Comparison of ENCODE assay signal across 10 mouse cellular contexts in genomic region chr2:158615161-158615680, GRCm38 (mm10). TPM values are rescaled to one million over a fixed set of nuclear protein-coding genes. Genes with fewer than 3 reads are reported as not detected.
DNase-seq lines count a peak whose midpoint lies in the region; ATAC-seq lines count a peak whose summit lies in the region.
"Had no signal": no experiment of that assay in that cellular context is flagged by ENCODE, and none has a peak within 500 bp of the region (broad histone marks: within the 10 kb centered on the region; RNA-seq: fewer than 3 reads in every experiment).

No protein-coding gene starts in this region.

- 3% methylated on average over 24 of the region's 24 CpGs for WGBS in heart, embryonic 11.5 days (ENCODE audit: insufficient replicate concordance)
- 2% methylated on average over 24 of the region's 24 CpGs for WGBS in forebrain, embryonic 10.5 days
- WGBS in limb, embryonic 11.5 days, result 2% methylated on average over 24 of the region's 24 CpGs
- WGBS in midbrain, embryonic 16.5 days, result 1% methylated on average over 24 of the region's 24 CpGs
- WGBS in intestine, embryonic 15.5 days, result 1% methylated on average over 23 of the region's 24 CpGs

- ATAC-seq in heart, embryonic 11.5 days (replicated peaks; ENCODE audit: insufficient number of reproducible peaks, low FRiP score, low TSS enrichment), result no peak
- ATAC-seq in limb, embryonic 11.5 days (ENCODE audit: insufficient number of reproducible peaks, low FRiP score, low TSS enrichment, low read depth), result no peak
- ATAC-seq in midbrain, embryonic 16.5 days, result no peak
- no peak for ATAC-seq in erythroid progenitor cell, adult 5-6 weeks (replicated peaks; ENCODE audit: low FRiP score, poor library complexity, severe bottlenecking)
- ATAC-seq in intestine, embryonic 15.5 days, result no peak

- peak overlapping the region; percentile 25 for H3K4me3 ChIP-seq in heart, embryonic 11.5 days (ENCODE audit: low read depth, low read length)
- H3K4me3 ChIP-seq in forebrain, embryonic 10.5 days, result peak overlapping the region; percentile 30; the same call in 1 of the 2 replicates
- H3K4me3 ChIP-seq in limb, embryonic 11.5 days (ENCODE audit: low read depth, low read length), result no peak overlapping the region
- H3K4me3 ChIP-seq in midbrain, embryonic 16.5 days (ENCODE audit: low read depth, low read length), result peak overlapping the region; percentile 53
- no peak overlapping the region for H3K4me3 ChIP-seq in intestine, embryonic 15.5 days (replicated peaks)

- no peaks in the 10 kb centered on the region for H3K9me3 ChIP-seq in heart, embryonic 11.5 days (replicated peaks; ENCODE audit: control insufficient read depth, low read length)
- no peaks in the 10 kb centered on the region for H3K9me3 ChIP-seq in forebrain, embryonic 10.5 days
- H3K9me3 ChIP-seq in limb, embryonic 11.5 days (ENCODE audit: control insufficient read depth, low read length), result no peaks in the 10 kb centered on the region
- no peaks in the 10 kb centered on the region for H3K9me3 ChIP-seq in midbrain, embryonic 16.5 days (replicated peaks; ENCODE audit: control insufficient read depth, low read length, poor library complexity, severe bottlenecking)
- no peaks in the 10 kb centered on the region for H3K9me3 ChIP-seq in intestine, embryonic 15.5 days

- H3K9ac ChIP-seq in heart, embryonic 11.5 days (ENCODE audit: low read depth, low read length), result no peak overlapping the region
- no peak overlapping the region for H3K9ac ChIP-seq in limb, embryonic 11.5 days (ENCODE audit: low read length)
- peak overlapping the region; percentile 56 for H3K9ac ChIP-seq in midbrain, embryonic 16.5 days (ENCODE audit: low read depth, low read length)
- H3K9ac ChIP-seq in intestine, embryonic 15.5 days, result no peak overlapping the region

- H3K4me1 ChIP-seq in heart, embryonic 11.5 days (ENCODE audit: control insufficient read depth, insufficient read depth, low read length), result peaks cover 8% of the 10 kb centered on the region; the same call in 1 of the 2 replicates
- peaks cover 51% of the 10 kb centered on the region for H3K4me1 ChIP-seq in forebrain, embryonic 10.5 days
- H3K4me1 ChIP-seq in limb, embryonic 11.5 days (ENCODE audit: control insufficient read depth, insufficient read depth, low read length), result peaks cover 10% of the 10 kb centered on the region; the same call in 1 of the 2 replicates
- no peaks in the 10 kb centered on the region; the same call in 1 of the 2 replicates for H3K4me1 ChIP-seq in midbrain, embryonic 16.5 days (ENCODE audit: control insufficient read depth, insufficient read depth, low read length)
- H3K4me1 ChIP-seq in intestine, embryonic 15.5 days (replicated peaks), result peaks cover 15% of the 10 kb centered on the region

- no peak overlapping the region for H3K27ac ChIP-seq in heart, embryonic 11.5 days (ENCODE audit: low read depth, low read length)
- no peak overlapping the region for H3K27ac ChIP-seq in forebrain, embryonic 10.5 days
- H3K27ac ChIP-seq in limb, embryonic 11.5 days (replicated peaks; ENCODE audit: low read depth, low read length), result no peak overlapping the region
- peak overlapping the region; percentile 51; the same call in 1 of the 2 replicates for H3K27ac ChIP-seq in midbrain, embryonic 16.5 days (ENCODE audit: low read length)
- H3K27ac ChIP-seq in intestine, embryonic 15.5 days, result no peak overlapping the region

- H3K27me3 ChIP-seq in heart, embryonic 11.5 days (ENCODE audit: control insufficient read depth, insufficient read depth, low read length), result peaks cover 95% of the 10 kb centered on the region
- H3K27me3 ChIP-seq in forebrain, embryonic 10.5 days (ENCODE audit: poor library complexity, severe bottlenecking), result peaks cover 100% of the 10 kb centered on the region
- peaks cover 93% of the 10 kb centered on the region for H3K27me3 ChIP-seq in limb, embryonic 11.5 days (ENCODE audit: control insufficient read depth, insufficient read depth, low read length)
- peaks cover 26% of the 10 kb centered on the region for H3K27me3 ChIP-seq in midbrain, embryonic 16.5 days (ENCODE audit: control insufficient read depth, insufficient read depth, low read depth, low read length)
- H3K27me3 ChIP-seq in intestine, embryonic 15.5 days (replicated peaks), result peaks cover 97% of the 10 kb centered on the region

- H3K36me3 ChIP-seq in heart, embryonic 11.5 days (ENCODE audit: control insufficient read depth, insufficient read depth, low read length), result no peaks in the 10 kb centered on the region
- H3K36me3 ChIP-seq in forebrain, embryonic 10.5 days (replicated peaks), result no peaks in the 10 kb centered on the region
- H3K36me3 ChIP-seq in limb, embryonic 11.5 days (ENCODE audit: control insufficient read depth, insufficient read depth, low read length), result no peaks in the 10 kb centered on the region
- no peaks in the 10 kb centered on the region for H3K36me3 ChIP-seq in midbrain, embryonic 16.5 days (ENCODE audit: control insufficient read depth, insufficient read depth, low read length)
- no peaks in the 10 kb centered on the region for H3K36me3 ChIP-seq in intestine, embryonic 15.5 days

- DNase-seq in heart, adult 8-10 months (ENCODE audit: low spot score), result no peak
- no peak for DNase-seq in forebrain, embryonic 10.5 days (ENCODE audit: extremely low spot score, low spot score)
- peak; percentile 34 for DNase-seq in limb, embryonic 11.5 days (ENCODE audit: low spot score)
- DNase-seq in spleen, postnatal 36 days (ENCODE audit: low spot score in 2 of 2), result no peak
- DNase-seq: kidney, adult 9 months had no signal

- H3K4me2 ChIP-seq in heart, embryonic 11.5 days, result peak overlapping the region; percentile 48
- H3K4me2 ChIP-seq in limb, embryonic 11.5 days (ENCODE audit: low read depth, severe bottlenecking), result no peak overlapping the region
- peak overlapping the region; percentile 54 for H3K4me2 ChIP-seq in midbrain, embryonic 16.5 days (ENCODE audit: low read length)
- H3K4me2 ChIP-seq in intestine, embryonic 15.5 days (replicated peaks), result no peak overlapping the region

RNA-seq across cellular contexts. Expression of gene Slc32a1, which starts 4.7 kb away (rescaled TPM):
- 0.07 and 0.10 TPM in 2 replicates for polyA plus RNA-seq in heart, embryonic 11.5 days (2014; fragmentation: Nextera tagmentation; extraction: Ambion mirVana)
- not detected for total RNA-seq in heart, adult 8-10 months (2022)
- polyA plus RNA-seq in forebrain, embryonic 10.5 days (2016; fragmentation: Nextera tagmentation; extraction: Ambion mirVana), result 0.14 and 0.47 TPM in 2 replicates
- polyA plus RNA-seq in limb, embryonic 11.5 days (2014; fragmentation: Nextera tagmentation; extraction: Ambion mirVana), result not detected in 2 replicates
- 8.2 and 8.6 TPM in 2 replicates for polyA plus RNA-seq in midbrain, embryonic 16.5 days (2015; fragmentation: Nextera tagmentation; extraction: Ambion mirVana)
- not detected in 2 replicates for total RNA-seq in erythroid progenitor cell, adult 5-6 weeks (2015; ENCODE audit: low replicate concordance)
- not detected in 2 replicates for total RNA-seq in erythroid progenitor cell, adult 5-6 weeks (2017; ENCODE audit: low replicate concordance)
- not detected in 2 replicates for polyA plus RNA-seq in intestine, embryonic 15.5 days (2015; fragmentation: Nextera tagmentation; extraction: Ambion mirVana)
- total RNA-seq: liver, adult 2 months had no signal
- polyA plus RNA-seq: liver, adult 2 months had no signal

RNA-seq across cellular contexts. Expression of gene Actr5, which starts 9.5 kb away (rescaled TPM):
- polyA plus RNA-seq in heart, embryonic 11.5 days (2014; fragmentation: Nextera tagmentation; extraction: Ambion mirVana), result 8.7 and 8.8 TPM in 2 replicates
- total RNA-seq in heart, adult 8-10 months (2022), result 1 to 10 TPM; 5.0 to 6.4 (median 6.3) TPM
- polyA plus RNA-seq in forebrain, embryonic 10.5 days (2016; fragmentation: Nextera tagmentation; extraction: Ambion mirVana), result 14.1 and 17.0 TPM in 2 replicates
- polyA plus RNA-seq in limb, embryonic 11.5 days (2014; fragmentation: Nextera tagmentation; extraction: Ambion mirVana), result 16.4 and 20.6 TPM in 2 replicates
- 8.9 and 9.5 TPM in 2 replicates for polyA plus RNA-seq in midbrain, embryonic 16.5 days (2015; fragmentation: Nextera tagmentation; extraction: Ambion mirVana)
- total RNA-seq in erythroid progenitor cell, adult 5-6 weeks (2015; ENCODE audit: low replicate concordance), result 0.84 and 7.2 TPM in 2 replicates
- 4.2 and 6.2 TPM in 2 replicates for total RNA-seq in erythroid progenitor cell, adult 5-6 weeks (2017; ENCODE audit: low replicate concordance)
- 9.3 and 9.4 TPM in 2 replicates for polyA plus RNA-seq in intestine, embryonic 15.5 days (2015; fragmentation: Nextera tagmentation; extraction: Ambion mirVana)

RNA-seq across cellular contexts. Expression of gene Ppp1r16b, which starts 50.0 kb away (rescaled TPM):
- 4.5 TPM in 2 replicates for polyA plus RNA-seq in heart, embryonic 11.5 days (2014; fragmentation: Nextera tagmentation; extraction: Ambion mirVana)
- total RNA-seq in heart, adult 8-10 months (2022), result 10 to 100 TPM in 2 of 4 experiments, 1 to 10 TPM in 2; 7.8 to 12.3 (median 10.1) TPM
- polyA plus RNA-seq in forebrain, embryonic 10.5 days (2016; fragmentation: Nextera tagmentation; extraction: Ambion mirVana), result 2.2 and 2.3 TPM in 2 replicates
- 4.1 and 4.6 TPM in 2 replicates for polyA plus RNA-seq in limb, embryonic 11.5 days (2014; fragmentation: Nextera tagmentation; extraction: Ambion mirVana)
- 22.0 and 27.7 TPM in 2 replicates for polyA plus RNA-seq in midbrain, embryonic 16.5 days (2015; fragmentation: Nextera tagmentation; extraction: Ambion mirVana)
- 1.4 and 2.5 TPM in 2 replicates for total RNA-seq in erythroid progenitor cell, adult 5-6 weeks (2015; ENCODE audit: low replicate concordance)
- 1.7 and 2.3 TPM in 2 replicates for total RNA-seq in erythroid progenitor cell, adult 5-6 weeks (2017; ENCODE audit: low replicate concordance)
- polyA plus RNA-seq in intestine, embryonic 15.5 days (2015; fragmentation: Nextera tagmentation; extraction: Ambion mirVana), result 4.1 and 4.2 TPM in 2 replicates

Comparison
In these comparisons a context has a peak if more than half of its experiments do, and no peak if none do; other contexts are left out.
1. H3K4me2 ChIP-seq: peak in heart, embryonic 11.5 days (single experiment) and midbrain, embryonic 16.5 days (single experiment); none in limb, embryonic 11.5 days (single experiment) and intestine, embryonic 15.5 days (single experiment).
2. H3K4me3 ChIP-seq: peak in heart, embryonic 11.5 days (single experiment), forebrain, embryonic 10.5 days (single experiment) and midbrain, embryonic 16.5 days (single experiment); none in limb, embryonic 11.5 days (single experiment) and intestine, embryonic 15.5 days (single experiment).